Mouse (Mus musculus): Measurements from ENCODE around the gene Med12. TPM values are rescaled to one million over a fixed set of nuclear protein-coding genes. Genes with fewer than 3 reads are reported as not detected.

Gene Med12
- 63.6 and 77.3 TPM in 2 replicates for polyA plus RNA-seq (2012; rRNA removed)

DNA sequence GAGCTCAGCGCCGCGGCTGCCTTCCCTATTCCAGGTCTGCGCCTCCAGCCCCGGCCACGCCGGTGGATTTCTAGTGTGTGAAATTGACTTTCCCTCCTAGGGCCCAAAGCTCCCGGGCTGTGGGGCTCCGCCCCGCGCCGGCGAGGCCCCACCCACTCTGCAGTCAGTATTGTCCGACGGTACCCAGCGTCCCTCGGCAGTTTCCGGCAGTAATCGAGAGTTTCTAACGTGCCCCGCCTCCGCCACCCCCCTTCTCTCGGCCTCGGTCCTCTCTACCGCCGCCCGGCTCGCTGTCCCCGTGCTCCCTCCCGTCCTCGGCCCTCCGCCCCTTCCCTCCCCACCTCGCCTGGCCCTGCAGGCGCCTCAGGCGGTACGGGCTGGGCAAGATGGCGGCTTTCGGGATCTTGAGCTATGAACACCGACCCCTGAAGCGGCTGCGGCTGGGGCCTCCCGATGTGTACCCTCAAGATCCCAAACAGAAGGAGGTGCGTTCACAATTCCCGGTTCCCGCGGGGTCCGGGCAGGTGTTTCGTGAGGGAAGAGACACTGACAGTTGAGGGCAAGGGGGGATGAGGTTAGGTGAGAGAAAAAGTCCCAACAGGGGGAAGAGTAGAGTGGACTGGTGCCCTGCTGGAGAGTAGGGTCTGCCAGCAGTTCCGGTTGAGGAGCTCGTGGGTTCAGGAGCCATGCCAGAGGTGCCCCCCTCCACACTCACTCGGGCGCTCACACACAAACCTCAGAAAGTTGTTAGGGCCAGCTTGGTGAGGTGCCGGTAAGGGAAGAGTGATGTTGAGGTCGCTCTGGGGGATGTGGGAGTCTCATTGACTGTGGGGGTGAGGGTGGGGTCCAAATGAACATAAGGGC, at the start of gene Med12:
Med12 (plus strand) TSS at position 156 of the 864 bp plus-strand sequence.
- 0 out of 2 replicates have a peak, but pooled peaks have one; percentile 7 for TF ChIP-seq POLR2A (IDR thresholded peaks at IDR 0.05; ENCODE audit: borderline replicate concordance, extremely low read depth, insufficient read depth, insufficient read length, poor library complexity, severe bottlenecking)
- no peak for TF ChIP-seq CTCF (IDR thresholded peaks at IDR 0.05; ENCODE audit: borderline replicate concordance, extremely low read depth, insufficient read depth, insufficient read length)
- peak; percentile 96 for DNase-seq (ENCODE audit: low read depth)

DNA sequence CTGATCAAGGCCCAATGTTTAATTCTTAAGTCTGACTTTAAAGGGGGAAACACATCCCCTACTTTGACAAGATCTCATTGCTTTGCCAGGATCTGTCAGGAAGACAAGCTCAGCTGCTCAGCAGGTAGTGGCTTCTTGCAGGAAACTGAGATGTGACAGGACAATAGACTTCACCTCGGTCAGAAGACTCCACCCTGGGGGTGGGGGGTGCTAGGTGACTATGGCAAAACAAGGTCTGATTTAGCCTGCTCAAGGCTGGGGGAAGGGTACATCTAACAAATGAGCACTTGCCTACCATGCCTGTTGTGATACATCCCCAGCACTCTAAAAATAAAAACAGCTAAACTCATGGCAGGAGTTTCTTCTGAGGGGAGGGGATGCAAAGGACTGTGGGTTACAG, 28.8 kb upstream of the Med12 start:
- TF ChIP-seq CTCF (IDR thresholded peaks at IDR 0.05; ENCODE audit: borderline replicate concordance, extremely low read depth, insufficient read depth, insufficient read length) (no peak), POLR2A (IDR thresholded peaks at IDR 0.05; ENCODE audit: borderline replicate concordance, extremely low read depth, insufficient read depth, insufficient read length, poor library complexity, severe bottlenecking) (no peak)

DNA sequence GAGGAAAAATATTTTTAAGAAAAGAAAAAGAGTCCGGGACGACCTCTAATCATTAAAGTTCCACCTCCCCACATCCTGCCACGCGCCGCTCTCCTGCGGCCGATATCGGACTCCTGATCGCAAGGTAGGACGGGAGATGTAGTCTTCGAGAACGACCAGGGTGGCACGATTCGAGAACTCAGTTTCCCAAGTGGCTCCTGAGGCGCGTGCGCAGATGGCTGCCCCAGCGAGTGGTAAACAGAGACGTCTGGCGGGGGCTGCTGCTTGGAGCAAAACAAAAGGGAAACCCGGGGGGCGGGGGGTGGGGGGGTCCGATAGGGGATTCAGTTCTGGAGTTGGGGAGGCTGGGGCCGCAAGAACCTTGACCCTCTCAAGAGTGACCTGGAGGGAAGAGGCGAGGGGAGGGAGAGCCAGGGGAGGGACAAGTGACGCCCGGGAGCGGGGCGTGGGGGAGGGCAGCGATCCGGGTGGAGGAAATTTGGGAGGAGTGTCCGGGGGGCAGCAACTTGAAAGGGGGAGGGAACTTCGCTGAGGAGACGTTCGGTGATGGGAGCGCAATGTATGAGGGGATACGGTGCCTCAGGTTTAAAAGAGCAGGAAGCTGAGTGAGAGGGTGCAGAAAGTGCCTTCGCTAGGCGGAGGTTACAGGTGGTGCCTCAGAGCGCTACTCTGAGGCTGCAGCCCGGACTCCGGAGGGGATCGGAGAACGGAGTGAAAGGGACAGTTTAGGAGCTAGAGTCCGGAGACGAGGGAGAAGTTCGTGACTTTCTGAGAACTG, 19.7 kb upstream of the Med12 start, which contains the start of gene Foxo4:
Foxo4 (plus strand) TSS at position 577 of the 778 bp plus-strand sequence.
- peak; percentile 97 for DNase-seq (ENCODE audit: low read depth)
- no peak for TF ChIP-seq POLR2A (IDR thresholded peaks at IDR 0.05; ENCODE audit: borderline replicate concordance, extremely low read depth, insufficient read depth, insufficient read length, poor library complexity, severe bottlenecking)
- TF ChIP-seq CTCF (IDR thresholded peaks at IDR 0.05; ENCODE audit: borderline replicate concordance, extremely low read depth, insufficient read depth, insufficient read length): no peak

More for the DNA sequence above, 28.8 kb upstream of the Med12 start:
- no peak for DNase-seq (ENCODE audit: low read depth)

DNA sequence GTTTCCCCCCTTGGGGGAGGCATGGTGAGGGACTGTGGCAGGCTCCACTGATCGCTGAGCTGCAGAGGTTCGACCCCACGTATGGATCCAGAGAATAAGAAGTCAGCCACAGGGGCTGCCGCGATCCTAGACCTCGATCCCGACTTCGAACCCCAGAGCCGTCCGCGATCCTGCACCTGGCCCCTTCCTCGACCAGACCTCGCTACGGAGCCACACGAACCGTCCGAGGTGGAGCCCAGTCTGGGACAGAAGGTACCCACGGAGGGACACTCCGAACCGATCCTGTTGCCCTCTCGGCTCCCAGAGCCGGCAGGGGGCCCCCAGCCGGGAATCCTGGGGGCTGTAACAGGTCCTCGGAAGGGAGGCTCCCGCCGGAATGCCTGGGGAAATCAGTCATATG, 19.1 kb upstream of the Med12 start:
- TF ChIP-seq CTCF (IDR thresholded peaks at IDR 0.05; ENCODE audit: borderline replicate concordance, extremely low read depth, insufficient read depth, insufficient read length): no peak
- TF ChIP-seq POLR2A (IDR thresholded peaks at IDR 0.05; ENCODE audit: borderline replicate concordance, extremely low read depth, insufficient read depth, insufficient read length, poor library complexity, severe bottlenecking): no peak
- no peak for DNase-seq (ENCODE audit: low read depth)

DNA sequence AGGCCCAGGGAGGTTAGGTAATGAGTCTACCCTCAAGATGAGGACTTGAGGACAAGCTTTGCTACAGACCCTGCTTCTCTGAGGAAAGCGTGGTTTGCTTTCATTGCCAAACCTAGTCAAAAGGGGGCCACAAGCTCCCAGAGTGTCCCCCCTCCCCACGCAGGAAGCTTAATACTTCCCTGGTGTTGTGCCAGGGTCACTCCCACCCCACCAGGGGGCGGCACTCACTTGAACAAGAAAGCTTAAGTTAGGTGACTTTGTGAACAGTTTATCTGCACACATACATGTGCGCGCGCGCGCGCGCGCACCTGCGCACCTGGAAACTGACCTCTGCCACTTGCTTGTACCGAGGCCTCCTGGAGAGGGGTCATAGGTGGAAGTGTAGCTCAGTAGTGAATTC, 17.2 kb upstream of the Med12 start:
- TF ChIP-seq CTCF (IDR thresholded peaks at IDR 0.05; ENCODE audit: borderline replicate concordance, extremely low read depth, insufficient read depth, insufficient read length) (peak; percentile 4; the same call in 1 of the 2 replicates), POLR2A (IDR thresholded peaks at IDR 0.05; ENCODE audit: borderline replicate concordance, extremely low read depth, insufficient read depth, insufficient read length, poor library complexity, severe bottlenecking) (no peak)
- DNase-seq (ENCODE audit: low read depth): no peak

DNA sequence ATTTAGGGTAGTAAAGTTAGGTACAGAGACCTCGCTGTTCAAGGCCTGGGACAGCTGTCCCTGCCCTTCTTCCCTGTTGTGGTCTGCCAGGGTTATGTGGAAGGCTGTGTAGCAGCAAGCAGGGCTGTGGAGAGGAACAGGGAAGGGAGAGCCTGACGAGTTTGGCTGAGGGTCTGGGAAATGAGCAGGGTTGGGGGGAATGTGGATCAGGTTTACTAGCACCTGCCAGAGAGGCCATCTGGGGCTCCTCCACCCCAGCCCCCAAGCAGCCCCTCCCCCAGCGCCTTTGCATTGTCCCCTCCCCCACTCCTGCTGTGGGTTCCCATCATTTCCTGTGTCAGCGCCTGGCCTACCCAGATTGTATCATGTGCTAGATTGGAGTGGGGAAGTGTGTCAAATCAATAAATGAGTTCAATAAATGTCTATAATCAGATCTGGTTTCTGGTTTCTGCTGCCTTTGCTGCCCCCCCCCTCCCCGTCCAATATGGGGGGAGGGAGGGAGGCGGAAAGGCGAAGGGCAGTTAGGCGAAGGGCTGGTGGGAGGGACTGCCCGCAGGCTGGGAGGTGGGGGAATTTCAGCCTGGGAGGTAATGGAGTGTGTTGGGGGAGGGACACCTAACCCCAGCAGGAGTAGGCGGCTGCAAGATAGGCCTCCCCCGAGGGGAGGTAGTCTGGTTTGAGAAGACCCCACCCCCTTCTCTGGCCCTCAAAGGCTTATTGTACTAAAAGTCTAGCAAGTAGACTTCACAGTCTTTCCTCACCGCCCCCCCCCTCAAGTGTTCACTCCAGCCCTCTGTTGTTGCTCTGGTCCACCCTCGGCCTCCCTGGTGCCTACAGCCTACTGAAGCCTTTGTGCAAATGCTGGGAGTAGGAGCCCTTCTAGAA, 13.1 kb upstream of the Med12 start:
- DNase-seq (ENCODE audit: low read depth): peak; percentile 58
- TF ChIP-seq CTCF (IDR thresholded peaks at IDR 0.05; ENCODE audit: borderline replicate concordance, extremely low read depth, insufficient read depth, insufficient read length) (no peak), POLR2A (IDR thresholded peaks at IDR 0.05; ENCODE audit: borderline replicate concordance, extremely low read depth, insufficient read depth, insufficient read length, poor library complexity, severe bottlenecking) (no peak)

DNA sequence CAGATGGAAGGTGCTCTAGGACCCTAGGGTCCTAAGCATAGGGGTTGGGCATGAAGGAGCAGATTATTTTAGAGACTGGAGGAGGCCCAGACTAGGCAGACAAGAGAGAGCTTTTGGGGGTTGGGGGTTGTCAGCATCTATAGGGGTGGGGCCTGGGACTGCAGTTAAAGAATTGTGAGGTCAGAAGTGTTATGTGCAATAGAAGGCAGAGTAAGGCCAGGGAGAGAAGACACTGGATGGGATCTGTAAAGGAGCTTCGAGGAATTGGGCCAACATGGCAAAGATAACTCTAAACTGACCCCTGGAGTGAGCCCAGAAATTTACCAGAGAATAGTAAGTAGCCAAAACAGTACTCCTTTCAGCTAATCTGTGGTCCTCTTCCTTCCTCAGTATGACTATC, 9.9 kb upstream of the Med12 start, which contains the start of gene Gm614:
Gm614 (minus strand) TSS at position 101 of the 400 bp plus-strand sequence.
- TF ChIP-seq CTCF (IDR thresholded peaks at IDR 0.05; ENCODE audit: borderline replicate concordance, extremely low read depth, insufficient read depth, insufficient read length) (no peak), POLR2A (IDR thresholded peaks at IDR 0.05; ENCODE audit: borderline replicate concordance, extremely low read depth, insufficient read depth, insufficient read length, poor library complexity, severe bottlenecking) (no peak)
- no peak for DNase-seq (ENCODE audit: low read depth)

DNA sequence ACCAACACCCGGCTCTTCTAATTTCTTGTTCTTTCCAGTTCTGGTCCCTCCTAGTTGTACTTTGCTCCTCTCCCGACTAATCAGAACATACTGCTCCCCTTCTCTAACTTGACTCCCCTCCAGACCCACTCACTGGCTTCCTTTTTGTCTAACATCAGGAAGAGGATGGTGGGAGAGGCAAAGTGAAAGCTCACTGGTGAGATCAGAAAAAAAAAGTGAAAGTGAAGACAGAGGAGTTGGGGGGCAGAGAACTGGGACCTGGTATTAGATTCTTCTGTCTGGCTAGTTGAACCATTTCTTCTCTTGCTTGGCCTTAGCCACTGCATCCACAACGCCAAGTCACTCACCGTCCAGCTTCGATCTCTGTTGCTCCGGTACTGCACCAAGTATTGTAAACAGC, 7.2 kb upstream of the Med12 start:
- DNase-seq (ENCODE audit: low read depth): no peak
- TF ChIP-seq CTCF (IDR thresholded peaks at IDR 0.05; ENCODE audit: borderline replicate concordance, extremely low read depth, insufficient read depth, insufficient read length): no peak
- TF ChIP-seq POLR2A (IDR thresholded peaks at IDR 0.05; ENCODE audit: borderline replicate concordance, extremely low read depth, insufficient read depth, insufficient read length, poor library complexity, severe bottlenecking): no peak

DNA sequence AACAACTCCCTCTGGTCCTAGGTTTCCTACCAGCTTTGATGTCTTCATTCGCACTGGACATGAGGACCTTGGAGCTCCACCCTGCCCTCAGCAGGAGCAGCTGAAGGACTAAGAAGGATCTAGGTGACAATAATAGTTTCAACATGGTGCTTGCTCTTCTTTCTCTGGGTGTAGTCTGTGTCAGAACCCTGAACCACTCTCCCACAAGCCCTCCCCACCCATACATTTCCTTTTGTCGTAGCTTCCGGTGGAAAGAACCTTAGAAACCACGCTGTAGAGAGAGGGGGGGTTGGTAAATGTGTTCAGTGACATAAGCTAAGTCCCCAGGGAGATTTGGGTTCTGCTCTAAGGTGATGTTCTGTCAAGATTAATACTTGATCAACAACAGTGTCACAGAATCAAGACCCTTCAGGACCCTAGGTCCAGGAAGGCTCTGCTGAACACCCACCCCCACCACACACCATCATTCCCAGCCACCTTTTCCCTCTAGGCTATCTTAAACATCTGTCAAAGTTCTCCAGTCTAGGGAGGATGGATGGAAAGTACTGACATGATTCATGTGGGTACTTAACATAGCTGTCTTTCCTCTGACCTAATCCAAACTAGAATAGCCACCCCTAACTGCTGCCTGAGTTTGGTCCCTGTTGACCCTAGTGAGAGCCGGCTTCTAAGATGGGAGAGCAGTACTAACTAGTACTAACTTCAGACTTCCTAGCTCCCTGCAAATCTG, 5.6 kb upstream of the Med12 start, which contains the start of gene Il2rg:
Il2rg (minus strand) TSS at position 231 of the 730 bp plus-strand sequence.
- no peak for DNase-seq (ENCODE audit: low read depth)
- no peak for TF ChIP-seq POLR2A (IDR thresholded peaks at IDR 0.05; ENCODE audit: borderline replicate concordance, extremely low read depth, insufficient read depth, insufficient read length, poor library complexity, severe bottlenecking)

DNA sequence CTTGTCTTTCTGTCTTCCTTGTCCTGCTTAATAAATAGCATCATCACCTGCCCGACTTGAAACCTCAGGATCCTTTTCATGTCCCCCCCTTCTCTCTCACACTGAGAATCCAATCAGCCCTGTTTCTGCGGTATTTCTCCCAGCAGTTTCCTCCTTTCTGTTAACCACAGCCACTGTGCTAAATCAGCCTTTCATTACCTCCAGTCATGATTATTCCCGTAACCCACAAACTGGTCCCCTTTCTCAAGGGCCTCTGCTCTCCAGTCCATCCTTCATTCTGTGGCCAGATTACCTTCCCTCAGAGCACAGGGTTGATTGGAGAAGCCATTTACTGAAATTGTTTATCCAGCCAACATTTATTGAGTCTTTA, 5.1 kb upstream of the Med12 start, which contains the start of gene Gm20489:
Gm20489 (minus strand) TSS at position 269 of the 370 bp plus-strand sequence.
- DNase-seq (ENCODE audit: low read depth): no peak
- TF ChIP-seq CTCF (IDR thresholded peaks at IDR 0.05; ENCODE audit: borderline replicate concordance, extremely low read depth, insufficient read depth, insufficient read length) (no peak), POLR2A (IDR thresholded peaks at IDR 0.05; ENCODE audit: borderline replicate concordance, extremely low read depth, insufficient read depth, insufficient read length, poor library complexity, severe bottlenecking) (no peak)
